Mouse (Mus musculus): ENCODE results near the gene Cpt1a. TPM values are rescaled to one million over a fixed set of nuclear protein-coding genes. Genes with fewer than 3 reads are reported as not detected.
A peak's percentile ranks its signal among the peaks of the same experiment; 100 is the strongest.

The Cpt1a gene
- polyA plus RNA-seq, 1 experiment from 2014 or later, result 30.8 TPM

DNA sequence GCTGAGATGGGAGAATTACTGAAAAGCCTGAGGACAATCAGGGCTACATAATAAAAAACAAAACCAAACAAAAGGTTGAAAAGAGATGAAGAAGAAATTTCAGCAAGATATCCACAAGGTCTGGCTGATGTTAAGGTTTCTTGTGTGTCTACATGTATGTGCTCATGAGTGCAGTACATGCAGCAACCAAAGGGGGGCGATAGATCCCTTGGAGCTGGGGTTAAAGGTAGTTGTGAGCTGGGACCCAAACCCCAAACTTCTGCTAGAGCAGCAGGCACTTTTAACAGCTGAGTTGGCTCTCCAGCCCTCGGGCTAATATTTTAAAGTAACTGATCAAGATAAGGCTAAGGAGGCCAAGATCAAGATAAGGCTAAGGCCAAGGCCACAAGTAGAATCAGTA is 51.9 kb downstream of the Cpt1a start:
- Histone ChIP-seq H3K4me3 (replicated peaks; ENCODE audit: low read length) (no peak overlapping the region), H3K27ac (ENCODE audit: low read length) (no peak overlapping the region), H3K36me3 (ENCODE audit: control insufficient read depth, insufficient read depth, low read length) (peaks cover 16% of the 10 kb centered on the region), H3K9me3 (replicated peaks; ENCODE audit: control insufficient read depth, low read length) (no peaks in the 10 kb centered on the region), H3K4me1 (ENCODE audit: control insufficient read depth, insufficient read depth, low read length) (no peaks in the 10 kb centered on the region), H3K27me3 (ENCODE audit: control insufficient read depth, insufficient read depth, low read length) (no peaks in the 10 kb centered on the region), H3K9ac (ENCODE audit: low read length) (no peak overlapping the region), H3K4me2 (ENCODE audit: low read depth, low read length) (no peak overlapping the region)
- no peak for ATAC-seq (ENCODE audit: insufficient read depth, low FRiP score)
- 54% methylated on average over 2 of the region's 2 CpGs for WGBS

DNA sequence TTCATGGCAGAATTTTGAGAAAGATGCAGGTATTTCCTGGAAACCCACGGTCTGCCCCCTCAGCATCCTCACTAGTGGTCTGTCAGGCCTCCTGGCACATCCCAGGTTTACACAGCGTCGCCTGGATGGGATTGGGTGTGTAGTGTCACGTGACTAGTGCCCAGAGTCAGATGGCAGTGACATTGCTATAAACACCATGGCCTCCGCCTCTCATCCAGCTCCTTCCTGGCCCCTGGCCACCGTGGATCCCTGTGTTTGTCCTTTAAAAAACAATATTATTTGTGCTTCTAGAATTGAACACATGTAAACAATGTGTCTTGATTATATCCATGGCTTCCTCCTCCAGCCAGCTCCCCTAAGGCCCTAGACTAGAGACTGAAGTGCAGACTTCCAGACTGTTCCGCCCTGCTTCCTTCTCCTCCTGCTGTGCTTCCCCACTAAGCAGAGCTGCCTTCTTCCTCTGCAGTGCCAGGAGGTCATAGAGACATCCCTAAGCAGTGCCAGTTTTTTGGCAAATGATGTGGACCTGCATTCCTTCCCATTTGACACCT is 53.9 kb downstream of the Cpt1a start:
- Histone ChIP-seq H3K27ac (ENCODE audit: low read length) (no peak overlapping the region), H3K9ac (ENCODE audit: low read length) (no peak overlapping the region), H3K27me3 (ENCODE audit: control insufficient read depth, insufficient read depth, low read length) (no peaks in the 10 kb centered on the region), H3K4me2 (ENCODE audit: low read depth, low read length) (no peak overlapping the region), H3K36me3 (ENCODE audit: control insufficient read depth, insufficient read depth, low read length) (peaks cover 21% of the 10 kb centered on the region), H3K4me1 (ENCODE audit: control insufficient read depth, insufficient read depth, low read length) (no peaks in the 10 kb centered on the region), H3K4me3 (replicated peaks; ENCODE audit: low read length) (no peak overlapping the region), H3K9me3 (replicated peaks; ENCODE audit: control insufficient read depth, low read length) (no peaks in the 10 kb centered on the region)
- 55% methylated on average over 7 of the region's 7 CpGs for WGBS
- no peak for ATAC-seq (ENCODE audit: insufficient read depth, low FRiP score)

DNA sequence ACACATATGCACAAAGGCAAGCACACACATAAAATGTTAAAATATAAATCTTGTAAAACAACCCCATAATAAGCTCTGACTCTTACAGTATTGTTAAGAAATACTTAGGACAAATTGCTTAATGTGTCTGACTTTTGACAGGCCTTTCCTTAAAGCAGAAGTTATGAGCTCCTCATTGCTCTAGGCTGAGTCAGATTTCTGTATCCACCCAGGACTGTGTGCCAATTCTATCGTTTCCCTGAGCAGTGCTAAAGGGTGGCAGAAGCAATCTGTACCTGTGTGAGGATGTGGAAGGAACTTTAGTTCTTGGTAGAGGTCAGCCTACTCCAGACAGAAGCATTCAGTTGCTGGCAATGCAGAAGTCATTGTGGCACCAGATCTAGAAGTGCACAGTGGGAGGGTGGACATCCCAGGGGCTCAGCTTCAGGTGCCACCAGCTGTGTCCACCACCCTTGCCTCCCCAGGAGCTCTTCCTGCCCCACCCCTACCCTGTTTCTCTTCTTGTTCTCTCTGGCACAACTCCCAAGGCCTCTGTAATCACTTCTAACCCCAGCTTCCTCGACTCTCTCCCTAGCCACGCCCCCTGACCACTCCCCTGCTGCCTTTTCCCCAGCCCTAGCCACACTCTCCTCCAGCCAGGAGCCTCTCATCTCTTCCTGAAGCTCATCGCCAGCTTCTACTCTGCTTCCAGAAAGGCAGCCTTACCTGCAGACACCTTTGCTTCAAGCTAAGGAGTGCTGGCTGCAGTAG is 55.0 kb downstream of the Cpt1a start:
- no peak overlapping the region for H3K9ac ChIP-seq (ENCODE audit: low read length)
- peaks cover 21% of the 10 kb centered on the region for H3K36me3 ChIP-seq (ENCODE audit: control insufficient read depth, insufficient read depth, low read length)
- no peak overlapping the region for H3K4me3 ChIP-seq (replicated peaks; ENCODE audit: low read length)
- peak overlapping the region; percentile 64; the same call in 1 of the 2 replicates for H3K27ac ChIP-seq (ENCODE audit: low read length)
- no peaks in the 10 kb centered on the region for H3K9me3 ChIP-seq (replicated peaks; ENCODE audit: control insufficient read depth, low read length)
- H3K4me2 ChIP-seq (ENCODE audit: low read depth, low read length), result no peak overlapping the region
- peak; percentile 63; the same call in 1 of the 2 replicates for ATAC-seq (ENCODE audit: insufficient read depth, low FRiP score)
- H3K27me3 ChIP-seq (ENCODE audit: control insufficient read depth, insufficient read depth, low read length), result no peaks in the 10 kb centered on the region
- WGBS, result 29% methylated on average over 4 of the region's 4 CpGs
- no peaks in the 10 kb centered on the region for H3K4me1 ChIP-seq (ENCODE audit: control insufficient read depth, insufficient read depth, low read length)

DNA sequence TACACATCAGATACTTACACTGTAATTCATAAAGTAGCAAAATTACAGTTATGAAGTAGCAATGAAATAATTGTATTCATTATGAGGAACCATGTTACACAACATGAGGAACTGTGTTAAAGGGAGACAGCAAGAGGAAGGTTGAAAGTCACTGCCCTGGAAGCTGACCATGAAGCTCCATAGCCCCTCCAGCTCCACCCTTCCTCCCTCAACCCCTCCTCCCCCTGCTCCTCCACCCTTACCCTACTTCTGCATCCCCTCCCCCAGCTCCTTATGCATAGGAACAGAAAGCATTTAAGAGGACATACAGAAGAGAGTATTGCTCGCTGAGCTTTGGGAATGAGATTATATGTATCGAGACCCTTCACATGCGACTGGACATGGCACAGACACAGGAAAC is 56.5 kb downstream of the Cpt1a start:
- H3K4me3 ChIP-seq (replicated peaks; ENCODE audit: low read length), result no peak overlapping the region
- H3K9me3 ChIP-seq (replicated peaks; ENCODE audit: control insufficient read depth, low read length), result no peaks in the 10 kb centered on the region
- H3K4me2 ChIP-seq (ENCODE audit: low read depth, low read length), result no peak overlapping the region
- no peak overlapping the region for H3K9ac ChIP-seq (ENCODE audit: low read length)
- H3K27me3 ChIP-seq (ENCODE audit: control insufficient read depth, insufficient read depth, low read length), result no peaks in the 10 kb centered on the region
- H3K27ac ChIP-seq (ENCODE audit: low read length), result no peak overlapping the region
- H3K4me1 ChIP-seq (ENCODE audit: control insufficient read depth, insufficient read depth, low read length), result no peaks in the 10 kb centered on the region
- H3K36me3 ChIP-seq (ENCODE audit: control insufficient read depth, insufficient read depth, low read length), result peaks cover 20% of the 10 kb centered on the region
- no peak for ATAC-seq (ENCODE audit: insufficient read depth, low FRiP score)
- WGBS, result 89% methylated on average over 3 of the region's 3 CpGs

DNA sequence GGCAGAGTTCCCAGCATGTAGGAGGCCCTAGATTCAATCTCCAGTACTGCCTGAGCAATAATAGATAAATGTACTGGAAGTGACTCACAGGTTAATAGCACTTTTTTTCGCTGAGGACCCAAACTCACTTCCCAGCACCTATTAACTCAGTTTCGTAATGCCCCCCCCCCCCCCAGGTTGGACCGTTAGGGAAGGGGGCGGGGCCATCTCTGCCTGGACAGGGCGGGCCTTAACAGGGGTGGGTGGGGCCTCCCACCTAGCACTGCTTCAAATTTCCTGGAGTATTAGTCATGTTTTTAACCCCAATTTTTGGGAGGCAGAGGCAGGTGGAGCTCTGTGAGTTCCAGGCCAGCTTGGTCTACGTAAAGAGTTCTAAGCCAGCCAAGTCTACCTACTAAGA is 65.9 kb downstream of the Cpt1a start:
- ATAC-seq (ENCODE audit: insufficient read depth, low FRiP score), result no peak
- Histone ChIP-seq H3K27ac (ENCODE audit: low read length) (no peak overlapping the region), H3K36me3 (ENCODE audit: control insufficient read depth, insufficient read depth, low read length) (0 out of 2 replicates have a peak, but pooled peaks cover 5% of the 10 kb centered on the region), H3K27me3 (ENCODE audit: control insufficient read depth, insufficient read depth, low read length) (no peaks in the 10 kb centered on the region), H3K9ac (ENCODE audit: low read length) (no peak overlapping the region), H3K4me1 (ENCODE audit: control insufficient read depth, insufficient read depth, low read length) (no peaks in the 10 kb centered on the region), H3K4me2 (ENCODE audit: low read depth, low read length) (no peak overlapping the region), H3K4me3 (replicated peaks; ENCODE audit: low read length) (no peak overlapping the region), H3K9me3 (replicated peaks; ENCODE audit: control insufficient read depth, low read length) (peaks cover 3% of the 10 kb centered on the region; the same call in 1 of the 2 replicates)
- WGBS, result 55% methylated on average over 6 of the region's 6 CpGs

DNA sequence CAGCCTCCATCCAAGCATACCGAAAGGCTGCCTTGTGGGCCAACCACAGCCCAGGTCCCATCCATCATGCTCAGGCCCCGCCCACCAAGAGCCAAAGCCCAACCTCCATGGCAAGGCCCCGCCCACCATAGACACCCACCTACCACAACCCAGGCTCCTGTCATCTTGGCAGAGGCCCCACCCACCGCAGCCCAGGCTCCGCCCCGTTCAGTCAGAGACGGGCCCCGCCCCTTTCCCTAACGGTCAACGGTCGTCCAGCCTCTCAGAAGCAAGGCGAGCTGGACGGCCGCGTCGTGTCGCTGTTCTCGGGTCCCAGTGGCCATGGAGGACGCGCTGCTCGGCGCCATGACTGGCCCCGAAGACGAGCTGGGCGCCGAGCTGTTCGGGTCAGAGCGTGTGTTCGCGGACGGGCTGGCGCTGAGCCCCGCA is 66.5 kb downstream of the Cpt1a start, which contains the start of gene Tesmin:
Gene Tesmin (plus strand): TSS at position 229 of the 429 bp plus-strand sequence.
- Histone ChIP-seq H3K27ac (ENCODE audit: low read length) (no peak within 1 kb of the TSS), H3K36me3 (ENCODE audit: control insufficient read depth, insufficient read depth, low read length) (0 out of 2 replicates have a peak, but pooled peaks cover 5% of the 10 kb centered on the region)
- 2% methylated on average over 33 of the region's 33 CpGs for WGBS

DNA sequence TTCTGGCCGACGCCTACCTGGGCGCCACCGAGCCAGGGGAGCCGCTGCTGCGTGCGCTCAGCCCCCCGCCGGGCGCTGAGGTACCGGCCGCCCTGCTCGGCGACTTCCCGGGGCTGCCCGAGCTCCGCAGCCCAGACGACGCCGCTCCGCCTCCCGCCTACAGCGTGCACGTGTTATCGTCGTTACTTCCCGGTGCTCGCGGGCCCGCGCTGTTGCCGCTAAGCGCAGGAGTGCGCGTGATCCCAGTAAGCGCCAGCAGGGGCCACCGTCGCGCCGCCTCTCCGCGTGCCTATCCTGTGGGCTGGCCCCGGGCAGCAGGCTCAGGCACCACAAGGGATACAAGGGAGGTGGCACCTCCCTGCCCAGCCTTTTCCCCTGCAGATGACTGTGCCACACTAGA is 67.0 kb downstream of the Cpt1a start:
- 0 out of 2 replicates have a peak, but pooled peaks cover 2% of the 10 kb centered on the region for H3K36me3 ChIP-seq (ENCODE audit: control insufficient read depth, insufficient read depth, low read length)
- ATAC-seq (ENCODE audit: insufficient read depth, low FRiP score), result peak; percentile 95
- peak overlapping the region; percentile 71 for H3K9ac ChIP-seq (ENCODE audit: low read length)
- H3K27ac ChIP-seq (ENCODE audit: low read length), result no peak overlapping the region
- under 1% methylated on average over 43 of the region's 43 CpGs for WGBS
- no peaks in the 10 kb centered on the region for H3K4me1 ChIP-seq (ENCODE audit: control insufficient read depth, insufficient read depth, low read length)
- peaks cover 3% of the 10 kb centered on the region; the same call in 1 of the 2 replicates for H3K9me3 ChIP-seq (replicated peaks; ENCODE audit: control insufficient read depth, low read length)
- peak overlapping the region; percentile 54 for H3K4me3 ChIP-seq (replicated peaks; ENCODE audit: low read length)
- H3K4me2 ChIP-seq (ENCODE audit: low read depth, low read length), result peak overlapping the region; percentile 91
- H3K27me3 ChIP-seq (ENCODE audit: control insufficient read depth, insufficient read depth, low read length), result no peaks in the 10 kb centered on the region

More for the DNA sequence above, 66.5 kb downstream of the Cpt1a start, which contains the start of gene Tesmin:
- H3K9ac ChIP-seq (ENCODE audit: low read length), result peak within 1 kb of the TSS; percentile 71
- H3K4me3 ChIP-seq (replicated peaks; ENCODE audit: low read length), result peak within 1 kb of the TSS; percentile 54
- peaks cover 3% of the 10 kb centered on the region; the same call in 1 of the 2 replicates for H3K9me3 ChIP-seq (replicated peaks; ENCODE audit: control insufficient read depth, low read length)
- peak within 1 kb of the TSS; percentile 91 for H3K4me2 ChIP-seq (ENCODE audit: low read depth, low read length)
- no peaks in the 10 kb centered on the region for H3K27me3 ChIP-seq (ENCODE audit: control insufficient read depth, insufficient read depth, low read length)
- peak; percentile 83 for ATAC-seq (ENCODE audit: insufficient read depth, low FRiP score)
- H3K4me1 ChIP-seq (ENCODE audit: control insufficient read depth, insufficient read depth, low read length), result no peaks in the 10 kb centered on the region

DNA sequence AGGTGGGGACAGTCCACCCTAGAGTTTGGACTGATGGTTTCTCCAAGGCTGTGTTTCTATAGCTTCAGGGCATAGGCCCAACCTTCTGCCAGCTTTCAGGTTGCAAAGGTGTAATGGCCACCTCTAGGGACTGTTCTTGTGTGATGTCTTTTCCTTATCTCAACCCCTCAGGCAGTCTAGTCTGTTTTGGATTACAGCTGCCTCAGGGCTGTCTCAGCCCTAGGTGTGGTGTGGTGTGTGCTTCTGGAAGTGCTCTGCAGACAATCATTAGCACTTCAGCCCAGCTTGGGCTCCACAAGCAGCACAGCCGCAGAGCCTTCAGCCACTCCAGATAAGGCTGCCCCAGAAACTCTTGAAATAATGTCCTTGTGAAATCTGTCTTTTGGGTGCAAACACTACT is 70.2 kb downstream of the Cpt1a start:
- Histone ChIP-seq H3K4me1 (ENCODE audit: control insufficient read depth, insufficient read depth, low read length) (no peaks in the 10 kb centered on the region), H3K4me3 (replicated peaks; ENCODE audit: low read length) (no peak overlapping the region), H3K9me3 (replicated peaks; ENCODE audit: control insufficient read depth, low read length) (peaks cover 3% of the 10 kb centered on the region; the same call in 1 of the 2 replicates), H3K4me2 (ENCODE audit: low read depth, low read length) (no peak overlapping the region), H3K9ac (ENCODE audit: low read length) (no peak overlapping the region), H3K36me3 (ENCODE audit: control insufficient read depth, insufficient read depth, low read length) (no peaks in the 10 kb centered on the region), H3K27me3 (ENCODE audit: control insufficient read depth, insufficient read depth, low read length) (no peaks in the 10 kb centered on the region), H3K27ac (ENCODE audit: low read length) (no peak overlapping the region)
- 56% methylated on average over 1 of the region's 1 CpGs for WGBS
- ATAC-seq (ENCODE audit: insufficient read depth, low FRiP score), result no peak

DNA sequence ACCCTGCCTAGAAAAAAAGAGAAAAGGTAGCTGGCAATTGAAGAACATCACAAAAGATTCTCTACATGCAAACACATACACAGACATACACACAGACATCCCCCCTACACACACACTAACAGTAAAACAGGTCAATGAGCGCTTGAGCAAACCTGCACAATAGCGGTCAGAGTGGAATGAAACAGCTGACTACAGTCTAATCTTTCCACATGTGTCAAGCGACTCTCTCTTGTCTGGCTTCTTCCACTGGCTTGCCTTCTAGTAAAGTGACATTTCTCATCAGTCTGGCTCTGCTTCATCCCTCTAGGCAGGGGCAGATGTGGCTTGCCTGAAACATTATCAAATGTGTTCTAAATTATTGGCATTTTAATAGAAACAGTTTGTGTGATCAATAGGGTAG is 72.1 kb downstream of the Cpt1a start:
- no peak overlapping the region for H3K27ac ChIP-seq (ENCODE audit: low read length)
- H3K9me3 ChIP-seq (replicated peaks; ENCODE audit: control insufficient read depth, low read length), result peaks cover 3% of the 10 kb centered on the region; the same call in 1 of the 2 replicates
- no peaks in the 10 kb centered on the region for H3K36me3 ChIP-seq (ENCODE audit: control insufficient read depth, insufficient read depth, low read length)
- no peak for ATAC-seq (ENCODE audit: insufficient read depth, low FRiP score)
- H3K9ac ChIP-seq (ENCODE audit: low read length), result no peak overlapping the region
- H3K27me3 ChIP-seq (ENCODE audit: control insufficient read depth, insufficient read depth, low read length), result no peaks in the 10 kb centered on the region
- H3K4me2 ChIP-seq (ENCODE audit: low read depth, low read length), result no peak overlapping the region
- no peaks in the 10 kb centered on the region for H3K4me1 ChIP-seq (ENCODE audit: control insufficient read depth, insufficient read depth, low read length)
- H3K4me3 ChIP-seq (replicated peaks; ENCODE audit: low read length), result no peak overlapping the region
- 72% methylated on average over 3 of the region's 3 CpGs for WGBS

Measured in stomach, embryonic 16.5 days (tissue).